Mouse (Mus musculus): ENCODE data around the gene Rrp12. TPM values are rescaled to one million over a fixed set of nuclear protein-coding genes. Genes with fewer than 3 reads are reported as not detected.

Rrp12 gene
- 15.1 and 19.2 TPM in 2 replicates for polyA plus RNA-seq (2015; fragmentation: Nextera tagmentation; extraction: Ambion mirVana)

DNA sequence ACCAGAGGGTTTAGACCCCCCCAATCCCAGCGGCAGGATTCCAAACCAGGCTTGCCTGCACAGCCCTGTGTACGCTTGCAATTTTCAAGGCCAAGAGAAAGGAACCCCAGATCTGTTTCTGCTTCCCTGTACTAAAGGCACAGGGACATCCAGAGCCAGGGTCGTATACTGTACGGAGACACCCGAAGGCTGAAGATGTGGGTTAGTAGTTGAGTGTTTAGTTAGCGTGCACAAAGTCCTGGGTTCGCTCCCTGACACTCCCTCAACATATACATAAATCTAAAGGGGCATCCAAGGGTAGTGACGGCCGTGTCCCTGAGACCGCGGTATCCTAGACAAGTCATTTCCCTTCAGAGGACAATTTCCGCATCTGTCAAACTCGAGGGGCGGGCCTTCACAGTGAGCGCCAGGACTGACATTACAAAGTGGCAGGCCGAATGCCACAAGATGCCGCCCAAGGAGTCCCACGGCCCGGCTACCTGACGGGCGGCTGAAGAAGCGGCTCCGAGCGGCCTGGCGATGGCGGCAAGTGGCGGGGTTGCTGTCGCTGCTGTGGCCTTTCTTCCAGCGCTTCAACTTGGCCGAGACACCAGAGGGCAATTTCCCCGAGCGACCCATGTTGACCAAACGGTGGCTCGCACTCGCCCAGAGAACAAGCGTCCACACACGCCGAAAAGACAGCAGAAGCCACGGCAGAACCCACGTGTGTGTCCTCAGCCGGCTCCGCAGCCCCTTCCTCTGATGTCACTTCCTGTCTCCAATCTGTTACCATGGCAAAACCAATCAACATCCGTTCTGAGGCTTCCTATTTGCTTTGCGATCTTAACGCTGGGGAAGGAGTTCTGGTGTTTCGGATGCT is at the start of gene Rrp12:
TSS of gene Rrp12 (minus strand) at position 714 of the 859 bp plus-strand sequence.

GRCm38 (mm10) chr19:41933179-41934086 is 37.5 kb upstream of the Rrp12 start, which contains the start of the genes Exosc1 and Zdhhc16:
Exosc1 (minus strand) TSS chr19:41933423.
Zdhhc16 (plus strand) TSS chr19:41933480.

GRCm38 (mm10) chr19:41911178-41912073 is 15.5 kb upstream of the Rrp12 start, which contains the start of gene Pgam1:
Pgam1 (plus strand) TSS chr19:41911923.

DNA sequence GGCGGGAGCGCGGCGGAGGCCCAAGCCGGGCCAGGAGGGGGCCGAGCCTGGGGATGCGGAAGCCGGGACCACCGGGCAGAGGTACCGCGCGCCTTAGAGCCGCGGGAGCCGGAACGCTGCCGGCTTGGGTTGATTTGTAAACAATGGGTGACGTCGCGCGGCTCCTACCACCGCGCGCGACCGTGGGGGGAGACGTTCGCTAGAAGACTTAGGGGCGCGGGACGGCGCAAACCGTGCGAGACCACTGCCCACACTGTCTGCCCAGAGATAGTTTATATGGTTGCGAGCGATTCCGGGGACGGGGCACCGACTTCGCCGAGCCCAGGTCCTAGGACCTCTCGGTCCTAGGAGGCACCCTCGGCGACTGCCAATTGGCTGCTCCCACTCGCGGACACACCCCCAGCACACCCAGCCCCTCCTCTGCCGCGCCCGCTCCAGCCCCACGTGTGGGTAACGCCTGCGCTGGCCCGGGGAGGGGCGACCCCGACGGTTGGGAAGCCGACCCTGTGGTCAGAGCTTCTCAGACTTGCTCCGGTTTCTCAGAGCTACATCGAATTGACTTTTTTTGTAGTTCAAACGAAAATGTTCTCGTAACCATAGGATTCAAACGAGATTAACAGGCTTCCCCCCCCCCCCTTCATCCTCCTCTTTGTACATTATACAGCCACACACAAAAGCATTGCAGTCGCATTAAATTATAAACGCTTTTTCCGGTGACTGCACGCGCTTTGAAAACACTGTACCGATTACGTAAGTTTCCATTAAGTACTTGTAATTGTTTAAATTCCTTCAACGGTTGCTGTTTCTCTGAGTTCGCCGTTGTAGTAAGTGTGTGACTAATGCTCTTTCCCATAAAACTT is 47.8 kb downstream of the Rrp12 start, which contains the start of gene Frat2:
TSS of gene Frat2 (minus strand) at position 141 of the 860 bp plus-strand sequence.

DNA sequence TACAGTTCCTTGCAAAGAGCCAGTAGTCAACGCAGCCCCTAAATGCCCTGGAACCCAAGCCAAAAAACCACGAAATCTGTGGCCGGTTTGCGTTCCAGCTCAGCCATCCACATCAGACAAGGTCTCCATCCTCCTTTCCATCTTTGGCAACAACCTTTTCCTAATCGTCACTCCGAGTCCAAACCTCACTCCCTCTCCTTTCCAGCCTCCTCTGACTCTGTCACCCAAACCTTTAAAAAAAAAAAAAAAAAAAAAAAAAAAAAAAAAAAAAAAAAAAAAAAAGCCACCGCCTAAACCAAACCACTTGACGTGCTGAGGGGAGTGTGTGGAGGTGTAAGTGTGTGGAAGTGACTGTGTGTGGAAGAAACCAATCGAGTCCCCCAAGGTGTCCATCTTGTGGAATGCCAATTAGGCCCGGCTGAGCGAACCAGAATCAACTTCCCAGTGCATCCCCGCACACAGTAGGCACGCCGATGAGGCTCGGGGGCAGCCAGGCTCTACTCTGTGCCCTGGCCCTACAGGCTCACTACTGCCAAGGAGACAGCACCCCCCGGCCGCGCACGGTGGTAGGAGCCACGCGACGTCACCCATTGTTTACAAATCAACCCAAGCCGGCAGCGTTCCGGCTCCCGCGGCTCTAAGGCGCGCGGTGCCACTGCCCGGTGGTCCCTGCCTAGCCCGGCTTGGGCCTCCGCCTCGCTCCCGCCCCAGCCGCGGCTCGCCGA is 66.4 kb downstream of the Rrp12 start, which contains the start of gene Frat1:
TSS of gene Frat1 (plus strand) at position 590 of the 725 bp plus-strand sequence.

Other genes starting within 250 kb of the Rrp12 start
- 2.8 and 2.9 TPM in 2 replicates for gene Slit1, start 152.5 kb downstream of the Rrp12 start, polyA plus RNA-seq (2015; fragmentation: Nextera tagmentation; extraction: Ambion mirVana)
- 5.2 and 5.6 TPM in 2 replicates for gene Arhgap19, start 94.1 kb downstream of the Rrp12 start, polyA plus RNA-seq (2015; fragmentation: Nextera tagmentation; extraction: Ambion mirVana)
- 7.7 and 9.2 TPM in 2 replicates for gene Frat1, start 66.2 kb downstream of the Rrp12 start, polyA plus RNA-seq (2015; fragmentation: Nextera tagmentation; extraction: Ambion mirVana)
- gene Frat2, start 48.0 kb downstream of the Rrp12 start, polyA plus RNA-seq (2015; fragmentation: Nextera tagmentation; extraction: Ambion mirVana): 6.3 and 6.4 TPM in 2 replicates
- 87.7 and 128 TPM in 2 replicates for gene Pgam1, start 15.8 kb upstream of the Rrp12 start, polyA plus RNA-seq (2015; fragmentation: Nextera tagmentation; extraction: Ambion mirVana)
- 39.4 and 40.6 TPM in 2 replicates for gene Exosc1, start 37.2 kb upstream of the Rrp12 start, polyA plus RNA-seq (2015; fragmentation: Nextera tagmentation; extraction: Ambion mirVana)
- gene Zdhhc16, start 37.3 kb upstream of the Rrp12 start, polyA plus RNA-seq (2015; fragmentation: Nextera tagmentation; extraction: Ambion mirVana): 50.6 and 51.0 TPM in 2 replicates
- gene Mms19, start 85.0 kb upstream of the Rrp12 start, polyA plus RNA-seq (2015; fragmentation: Nextera tagmentation; extraction: Ambion mirVana): 11.5 and 14.6 TPM in 2 replicates
- 32.9 and 35.0 TPM in 2 replicates for gene Ubtd1, start 85.6 kb upstream of the Rrp12 start, polyA plus RNA-seq (2015; fragmentation: Nextera tagmentation; extraction: Ambion mirVana)
- 82.7 and 174 TPM in 2 replicates for gene Ankrd2, start 139.8 kb upstream of the Rrp12 start, polyA plus RNA-seq (2015; fragmentation: Nextera tagmentation; extraction: Ambion mirVana)
- gene Hoga1, start 149.4 kb upstream of the Rrp12 start, polyA plus RNA-seq (2015; fragmentation: Nextera tagmentation; extraction: Ambion mirVana): 7.6 and 11.3 TPM in 2 replicates
- 0.12 TPM in 1 of 2 replicates, not detected in the other for gene 4933411K16Rik, start 156.1 kb upstream of the Rrp12 start, polyA plus RNA-seq (2015; fragmentation: Nextera tagmentation; extraction: Ambion mirVana)
- 3.0 and 3.1 TPM in 2 replicates for gene Morn4, start 190.2 kb upstream of the Rrp12 start, polyA plus RNA-seq (2015; fragmentation: Nextera tagmentation; extraction: Ambion mirVana)
- 13.4 and 13.5 TPM in 2 replicates for gene Pi4k2a, start 194.3 kb upstream of the Rrp12 start, polyA plus RNA-seq (2015; fragmentation: Nextera tagmentation; extraction: Ambion mirVana)
- 29.5 and 30.2 TPM in 2 replicates for gene Avpi1, start 232.9 kb upstream of the Rrp12 start, polyA plus RNA-seq (2015; fragmentation: Nextera tagmentation; extraction: Ambion mirVana)

Data from skeletal muscle tissue, postnatal 0 days (tissue).